Mouse (Mus musculus) midbrain, embryonic 12.5 days (tissue): Measurements from ENCODE around the gene Dnmt3b. TPM values are rescaled to one million over a fixed set of nuclear protein-coding genes. Genes with fewer than 3 reads are reported as not detected.

ENCODE experiments used
- ATAC-seq: fragments of 200-750 bp; cut with Nextera tagmentation; 2 replicates; pipeline ENCODE4 v1.8.0; 2017; ENCODE audit warnings: low read depth, moderate TSS enrichment, moderate library complexity; ENCODE audit not compliant: low FRiP score
- H3K27ac ChIP-seq: fragments of 300-500 bp; sonication (generic); replicated peaks from 2 replicates; pipeline ENCODE4 v1.5.1; 2016; ENCODE audit warnings: mild to moderate bottlenecking
- H3K27me3 ChIP-seq: fragments of 300-500 bp; sonication (generic); 2 replicates; pipeline ENCODE4 v1.6.1; 2016; ENCODE audit warnings: mild to moderate bottlenecking
- H3K36me3 ChIP-seq: fragments of 300-500 bp; sonication (generic); 2 replicates; pipeline ENCODE4 v1.6.1; 2016
- H3K4me1 ChIP-seq: fragments of 300-500 bp; sonication (generic); 2 replicates; pipeline ENCODE4 v1.6.1; 2016
- H3K4me2 ChIP-seq: fragments of 300-500 bp; sonication (generic); replicated peaks from 2 replicates; pipeline ENCODE4 v1.6.1; 2016; ENCODE audit warnings: mild to moderate bottlenecking, moderate library complexity
- H3K4me3 ChIP-seq: fragments of 300-500 bp; sonication (generic); 2 replicates; pipeline ENCODE4 v1.5.1; 2016; ENCODE audit warnings: mild to moderate bottlenecking
- H3K9ac ChIP-seq: fragments of 300-500 bp; sonication (generic); replicated peaks from 2 replicates; pipeline ENCODE4 v1.6.1; 2016; ENCODE audit warnings: mild to moderate bottlenecking, moderate library complexity
- H3K9me3 ChIP-seq: fragments of 300-500 bp; sonication (generic); 2 replicates; pipeline ENCODE4 v1.6.1; 2016; ENCODE audit warnings: mild to moderate bottlenecking
- WGBS: fragments of 180-500 bp; shearing (Covaris S2); methylation state at CpG from one replicate; pipeline ENCODE4 v1.1.7; 2016; 5-methylcytosine and 5-hydroxymethylcytosine counted together
- polyA plus RNA-seq: library from polyadenylated mRNA; unstranded; fragments of >200 nt; fragmentation: Nextera tagmentation; extraction: Ambion mirVana; gene quantifications from 2 replicates; pipeline ENCODE4 v1.2.1, GENCODE M21; 2016

Dnmt3b gene
- polyA plus RNA-seq, 1 experiment from 2014 or later, result 10.3 TPM

- H3K4me1 ChIP-seq, result no peaks in the 10 kb centered on the region
- H3K27ac ChIP-seq, result no peak overlapping the region
- no peak for ATAC-seq
- H3K9me3 ChIP-seq, result no peaks in the 10 kb centered on the region
- H3K4me2 ChIP-seq, result no peak overlapping the region
- H3K36me3 ChIP-seq, result no peaks in the 10 kb centered on the region
- WGBS, result 86% methylated on average over 2 of the region's 2 CpGs
- no peaks in the 10 kb centered on the region for H3K27me3 ChIP-seq
- no peak overlapping the region for H3K4me3 ChIP-seq
- H3K9ac ChIP-seq, result no peak overlapping the region
These were observed 75.2 kb downstream of the Dnmt3b start for GRCm38 (mm10) chr2:153724424-153724823.

GRCm38 (mm10) chr2:153724871-153725270 is 75.6 kb downstream of the Dnmt3b start:
- no peak overlapping the region for H3K9ac ChIP-seq
- 85% methylated on average over 2 of the region's 2 CpGs for WGBS
- no peak for ATAC-seq
- H3K36me3 ChIP-seq, result no peaks in the 10 kb centered on the region
- H3K4me1 ChIP-seq, result no peaks in the 10 kb centered on the region
- no peaks in the 10 kb centered on the region for H3K27me3 ChIP-seq
- no peak overlapping the region for H3K27ac ChIP-seq
- no peak overlapping the region for H3K4me3 ChIP-seq
- no peaks in the 10 kb centered on the region for H3K9me3 ChIP-seq
- H3K4me2 ChIP-seq, result no peak overlapping the region

GRCm38 (mm10) chr2:153725291-153725690 is 76.0 kb downstream of the Dnmt3b start:
- no peak overlapping the region for H3K4me2 ChIP-seq
- no peak for ATAC-seq
- 89% methylated on average over 4 of the region's 4 CpGs for WGBS

DNA sequence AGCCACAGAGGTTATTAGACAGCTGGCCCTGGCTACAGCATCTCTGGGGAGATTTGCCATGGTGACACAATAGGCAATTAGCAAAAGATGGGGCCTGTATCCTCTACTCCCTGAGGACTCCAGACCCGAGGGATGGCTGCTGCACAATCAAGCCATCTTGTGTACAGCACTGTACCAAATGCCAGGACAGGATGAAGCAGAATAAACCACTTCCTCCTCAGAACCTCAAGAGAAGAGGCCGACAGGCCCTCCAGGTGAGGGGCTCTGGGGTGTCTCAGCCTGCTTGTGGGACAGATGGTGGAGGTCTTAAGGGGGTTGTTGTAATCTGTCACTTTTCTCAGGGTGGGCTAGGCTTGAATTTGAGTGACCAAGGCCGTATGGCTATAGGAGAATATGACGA is 84.8 kb downstream of the Dnmt3b start:
- no peak overlapping the region for H3K9ac ChIP-seq
- no peaks in the 10 kb centered on the region for H3K9me3 ChIP-seq
- H3K4me3 ChIP-seq, result no peak overlapping the region
- H3K27ac ChIP-seq, result no peak overlapping the region
- no peak for ATAC-seq
- WGBS, result 90% methylated on average over 4 of the region's 4 CpGs
- no peaks in the 10 kb centered on the region for H3K4me1 ChIP-seq
- H3K27me3 ChIP-seq, result no peaks in the 10 kb centered on the region
- no peak overlapping the region for H3K4me2 ChIP-seq
- H3K36me3 ChIP-seq, result no peaks in the 10 kb centered on the region

More at GRCm38 (mm10) chr2:153725291-153725690, 76.0 kb downstream of the Dnmt3b start:
- no peaks in the 10 kb centered on the region for H3K36me3 ChIP-seq
- no peaks in the 10 kb centered on the region for H3K9me3 ChIP-seq
- no peaks in the 10 kb centered on the region for H3K4me1 ChIP-seq
- H3K9ac ChIP-seq, result no peak overlapping the region
- H3K27me3 ChIP-seq, result no peaks in the 10 kb centered on the region
- no peak overlapping the region for H3K27ac ChIP-seq
- H3K4me3 ChIP-seq, result no peak overlapping the region

Other genes starting within 250 kb of the Dnmt3b start
- not detected in 2 replicates for gene 4930404H24Rik, start 156.7 kb upstream of the Dnmt3b start, polyA plus RNA-seq
- gene Nol4l, start 119.5 kb upstream of the Dnmt3b start, polyA plus RNA-seq, result 31.8 and 32.7 TPM in 2 replicates
- 63.1 and 66.1 TPM in 2 replicates for gene Commd7, start 16.7 kb upstream of the Dnmt3b start, polyA plus RNA-seq
- not detected in 2 replicates for gene Dnmt3c, start 47.2 kb downstream of the Dnmt3b start, polyA plus RNA-seq
- 362 and 384 TPM in 2 replicates for gene Mapre1, start 91.8 kb downstream of the Dnmt3b start, polyA plus RNA-seq
- gene Efcab8, start 130.5 kb downstream of the Dnmt3b start, polyA plus RNA-seq, result 0.05 TPM in 1 of 2 replicates, not detected in the other
- gene Sun5, start 221.6 kb downstream of the Dnmt3b start, polyA plus RNA-seq, result not detected in 2 replicates
- not detected in 2 replicates for gene Bpifb2, start 225.6 kb downstream of the Dnmt3b start, polyA plus RNA-seq